Mouse (Mus musculus) thymus, adult 2 months (tissue): Measurements from ENCODE around the gene Ppp1r15a. TPM values are rescaled to one million over a fixed set of nuclear protein-coding genes. Genes with fewer than 3 reads are reported as not detected.
"Not testable (repeated sequence)": the region's sequence is repeated elsewhere in the genome, so short reads cannot be mapped to it uniquely, and the experiment has no call there.

Experiments used
- DNase-seq: peaks from one replicate; pipeline ENCODE4 v3.0.0; 2021
- H3K27ac ChIP-seq: fragments of 200-500 bp; 2 replicates; pipeline ENCODE4 v1.5.1; 2012; ENCODE audit warnings: low read length, control low read depth; ENCODE audit not compliant: control insufficient read depth, insufficient read depth
- H3K27me3 ChIP-seq: fragments of 200-500 bp; 2 replicates; pipeline ENCODE4 v1.6.1; 2012; ENCODE audit warnings: mild to moderate bottlenecking, low read length, moderate library complexity, mixed read lengths; ENCODE audit not compliant: control insufficient read depth, insufficient read depth
- H3K36me3 ChIP-seq: fragments of 200-500 bp; 2 replicates; pipeline ENCODE4 v1.6.1; 2012; ENCODE audit warnings: mild to moderate bottlenecking, low read length, moderate library complexity; ENCODE audit not compliant: control insufficient read depth, insufficient read depth
- H3K4me1 ChIP-seq: fragments of 200-500 bp; replicated peaks from 2 replicates; pipeline ENCODE4 v1.6.1; 2012; ENCODE audit warnings: low read length; ENCODE audit not compliant: control insufficient read depth, insufficient read depth
- H3K4me3 ChIP-seq: fragments of 200-500 bp; 2 replicates; pipeline ENCODE4 v1.5.1; 2012; ENCODE audit warnings: mild to moderate bottlenecking, low read length, control low read depth, moderate library complexity; ENCODE audit not compliant: control insufficient read depth, insufficient read depth
- CTCF ChIP-seq: fragments of 200-500 bp; IDR thresholded peaks from 2 replicates; pipeline ENCODE4 v1.5.1; 2012; ENCODE audit warnings: mild to moderate bottlenecking, control low read depth, low read length, moderate library complexity, borderline replicate concordance; ENCODE audit not compliant: control insufficient read depth, poor library complexity, insufficient read depth; ENCODE audit errors: extremely low read depth
- POLR2A ChIP-seq: fragments of 200-500 bp; IDR thresholded peaks from 2 replicates; pipeline ENCODE4 v1.6.1; 2012; ENCODE audit warnings: mild to moderate bottlenecking, low read length, control low read depth, moderate library complexity; ENCODE audit not compliant: control insufficient read depth, poor library complexity, insufficient read depth; ENCODE audit errors: extremely low read depth
- WGBS: fragments of 180-500 bp; shearing (Covaris S2); methylation state at CpG from one replicate; pipeline ENCODE4 v1.1.7; 2018; 5-methylcytosine and 5-hydroxymethylcytosine counted together
- polyA plus RNA-seq: library from polyadenylated mRNA; depleted of rRNA; stranded (reverse); fragments of >200 nt; gene quantifications from 2 replicates; pipeline ENCODE4 v1.2.3, GENCODE M21; 2012

The Ppp1r15a gene
- polyA plus RNA-seq, 1 experiment, result 27.6 TPM

- Histone ChIP-seq H3K4me3 (no peak overlapping the region), H3K27me3 (no peaks in the 10 kb centered on the region), H3K27ac (no peak overlapping the region), H3K36me3 (no peaks in the 10 kb centered on the region), H3K4me1 (peaks cover 10% of the 10 kb centered on the region)
- no peak for TF ChIP-seq POLR2A
- TF ChIP-seq CTCF, result no peak
- 90% methylated on average over 11 of the region's 11 CpGs for WGBS
- no peak for DNase-seq
Observed at GRCm38 (mm10) chr7:45487861-45488292, 38.2 kb downstream of the Ppp1r15a start.

GRCm38 (mm10) chr7:45486761-45487415 is 39.2 kb downstream of the Ppp1r15a start, which contains the start of gene Gm45808:
Gene Gm45808 (minus strand): TSS chr7:45486811.
- no peak within 1 kb of the TSS for H3K27ac ChIP-seq
- no peak for DNase-seq

GRCm38 (mm10) chr7:45486158-45486557 is 39.9 kb downstream of the Ppp1r15a start:
- no peaks in the 10 kb centered on the region for H3K27me3 ChIP-seq
- TF ChIP-seq CTCF (no peak), POLR2A (no peak)
- WGBS, result 87% methylated on average over 7 of the region's 7 CpGs
- H3K4me3 ChIP-seq, result no peak overlapping the region
- no peak for DNase-seq
- H3K36me3 ChIP-seq, result no peaks in the 10 kb centered on the region
- H3K4me1 ChIP-seq, result peaks cover 8% of the 10 kb centered on the region
- no peak overlapping the region for H3K27ac ChIP-seq

More at GRCm38 (mm10) chr7:45486761-45487415, 39.2 kb downstream of the Ppp1r15a start, which contains the start of gene Gm45808:
- Histone ChIP-seq H3K27me3 (no peaks in the 10 kb centered on the region), H3K4me1 (peaks cover 10% of the 10 kb centered on the region), H3K4me3 (no peak within 1 kb of the TSS), H3K36me3 (no peaks in the 10 kb centered on the region)
- 91% methylated on average over 12 of the region's 12 CpGs for WGBS
- TF ChIP-seq POLR2A (no peak), CTCF (no peak)

- not testable (repeated sequence) for H3K4me3 ChIP-seq, DNase-seq, H3K27me3 ChIP-seq, H3K4me1 ChIP-seq, H3K36me3 ChIP-seq, H3K27ac ChIP-seq
- 94% methylated on average over 5 of the region's 5 CpGs for WGBS
Observed at GRCm38 (mm10) chr7:45484985-45485384, 41.1 kb downstream of the Ppp1r15a start.

GRCm38 (mm10) chr7:45482166-45482565 is 43.9 kb downstream of the Ppp1r15a start:
- Histone ChIP-seq H3K27me3 (no peaks in the 10 kb centered on the region), H3K27ac (no peak overlapping the region), H3K36me3 (no peaks in the 10 kb centered on the region), H3K4me1 (no peaks in the 10 kb centered on the region), H3K4me3 (no peak overlapping the region)
- DNase-seq, result no peak
- 76% methylated on average over 1 of the region's 1 CpGs for WGBS
- TF ChIP-seq CTCF, result no peak
- no peak for TF ChIP-seq POLR2A

GRCm38 (mm10) chr7:45481374-45481927 is 44.6 kb downstream of the Ppp1r15a start, which contains the start of gene Tulp2:
Gene Tulp2 (plus strand): TSS chr7:45481877.
- DNase-seq, result peak; percentile 74
- H3K27me3 ChIP-seq, result no peaks in the 10 kb centered on the region
- H3K4me3 ChIP-seq, result no peak within 1 kb of the TSS
- no peaks in the 10 kb centered on the region for H3K36me3 ChIP-seq
- TF ChIP-seq POLR2A, result no peak
- TF ChIP-seq CTCF, result no peak
- H3K4me1 ChIP-seq, result no peaks in the 10 kb centered on the region
- 63% methylated on average over 15 of the region's 15 CpGs for WGBS
- H3K27ac ChIP-seq, result no peak within 1 kb of the TSS

- 87% methylated on average over 4 of the region's 4 CpGs for WGBS
- not testable (repeated sequence) for H3K27ac ChIP-seq, DNase-seq, H3K27me3 ChIP-seq, H3K36me3 ChIP-seq, H3K4me1 ChIP-seq, H3K4me3 ChIP-seq
Observed at GRCm38 (mm10) chr7:45480310-45480709, 45.8 kb downstream of the Ppp1r15a start.
